15 mouse cellular contexts compared by ENCODE assay signal in genomic region chr11:115839732-115840131, GRCm38 (mm10). TPM values are rescaled to one million over a fixed set of nuclear protein-coding genes. Genes with fewer than 3 reads are reported as not detected.
DNase-seq lines count a peak whose midpoint lies in the region; ATAC-seq and TF ChIP-seq lines count a peak whose summit lies in the region.
"Had no signal": no experiment of that assay in that cellular context is flagged by ENCODE, and none has a peak within 500 bp of the region (broad histone marks: within the 10 kb centered on the region; RNA-seq: fewer than 3 reads in every experiment).

No protein-coding gene starts in this region.

- WGBS in heart, embryonic 12.5 days, result 49% methylated on average over 3 of the region's 3 CpGs
- 72% methylated on average over 3 of the region's 3 CpGs for WGBS in limb, embryonic 11.5 days
- WGBS in limb, embryonic 10.5 days, result 67% methylated on average over 3 of the region's 3 CpGs
- 62% methylated on average over 3 of the region's 3 CpGs for WGBS in liver, postnatal 0 days (ENCODE audit: insufficient replicate concordance)

- H3K4me1 ChIP-seq in heart, embryonic 12.5 days (replicated peaks), result peaks cover 88% of the 10 kb centered on the region
- H3K4me1 ChIP-seq in limb, embryonic 11.5 days (ENCODE audit: control insufficient read depth, insufficient read depth, low read length), result peaks cover 28% of the 10 kb centered on the region
- peaks cover 70% of the 10 kb centered on the region for H3K4me1 ChIP-seq in limb, embryonic 10.5 days
- H3K4me1 ChIP-seq in liver, postnatal 0 days (ENCODE audit: insufficient read depth), result peaks cover 32% of the 10 kb centered on the region

- no peak for TF ChIP-seq EP300 in liver, postnatal 0 days (IDR thresholded peaks at IDR 0.05; ENCODE audit: low read depth)

- peak overlapping the region; percentile 3; the same call in 1 of the 2 replicates for H3K4me2 ChIP-seq in heart, embryonic 12.5 days
- H3K4me2 ChIP-seq in limb, embryonic 11.5 days (ENCODE audit: low read depth, severe bottlenecking), result no peak overlapping the region
- H3K4me2 ChIP-seq in liver, postnatal 0 days (ENCODE audit: low read depth, low read length), result no peak overlapping the region
- H3K4me2 ChIP-seq: liver, embryonic 13.5 days had no signal

- no peak for ATAC-seq in heart, embryonic 12.5 days (ENCODE audit: insufficient number of reproducible peaks, low FRiP score)
- no peak for ATAC-seq in limb, embryonic 11.5 days (ENCODE audit: insufficient number of reproducible peaks, low FRiP score, low TSS enrichment, low read depth)
- ATAC-seq in liver, postnatal 0 days, result no peak
- ATAC-seq in erythroid progenitor cell, adult 5-6 weeks (replicated peaks; ENCODE audit: low FRiP score, poor library complexity, severe bottlenecking), result no peak

- DNase-seq in heart, postnatal 4 days, result no peak
- no peak for DNase-seq in limb, embryonic 11.5 days (ENCODE audit: low spot score)
- no peak for DNase-seq in limb, embryonic 10.5 days (ENCODE audit: low spot score)
- DNase-seq in R1 (ENCODE audit: low read depth, low spot score), result peak; percentile 79
- DNase-seq in liver, postnatal 0 days, result no peak
- no peak for DNase-seq in right cerebral cortex, adult 2 months (ENCODE audit: low spot score in 2 of 2)
- DNase-seq: adrenal gland, postnatal 10 days; cerebellum, postnatal 25 days; liver, embryonic 13.5 days; thymus, postnatal 4 days had no signal

- peak overlapping the region; percentile 69 for H3K27ac ChIP-seq in heart, embryonic 12.5 days (ENCODE audit: poor library complexity, severe bottlenecking)
- no peak overlapping the region for H3K27ac ChIP-seq in limb, embryonic 11.5 days (replicated peaks; ENCODE audit: low read depth, low read length)
- no peak overlapping the region for H3K27ac ChIP-seq in limb, embryonic 10.5 days
- H3K27ac ChIP-seq in liver, postnatal 0 days (ENCODE audit: low read depth), result 0 out of 2 replicates have a peak overlapping the region, but pooled peaks have one; percentile 24

- peak overlapping the region; percentile 62; the same call in 1 of the 2 replicates for H3K9ac ChIP-seq in heart, embryonic 12.5 days
- 0 out of 2 replicates have a peak overlapping the region, but pooled peaks have one; percentile 3 for H3K9ac ChIP-seq in limb, embryonic 11.5 days (ENCODE audit: low read length)
- no peak overlapping the region for H3K9ac ChIP-seq in liver, postnatal 0 days (replicated peaks)
- H3K9ac ChIP-seq: liver, embryonic 13.5 days had no signal

- H3K9me3 ChIP-seq in heart, embryonic 12.5 days (replicated peaks), result no peaks in the 10 kb centered on the region
- H3K9me3 ChIP-seq in limb, embryonic 11.5 days (ENCODE audit: control insufficient read depth, low read length), result no peaks in the 10 kb centered on the region
- no peaks in the 10 kb centered on the region for H3K9me3 ChIP-seq in limb, embryonic 10.5 days (replicated peaks)
- H3K9me3 ChIP-seq in liver, postnatal 0 days (ENCODE audit: low read length), result no peaks in the 10 kb centered on the region
- H3K9me3 ChIP-seq: liver, embryonic 13.5 days; midbrain, embryonic 10.5 days had no signal

- peaks cover 3% of the 10 kb centered on the region for H3K36me3 ChIP-seq in heart, embryonic 12.5 days
- H3K36me3 ChIP-seq in limb, embryonic 11.5 days (ENCODE audit: control insufficient read depth, insufficient read depth, low read length), result no peaks in the 10 kb centered on the region
- H3K36me3 ChIP-seq in limb, embryonic 10.5 days, result peaks cover 2% of the 10 kb centered on the region; the same call in 1 of the 2 replicates
- peaks cover 2% of the 10 kb centered on the region for H3K36me3 ChIP-seq in liver, postnatal 0 days (replicated peaks; ENCODE audit: insufficient read depth, low read length)
- H3K36me3 ChIP-seq: midbrain, embryonic 10.5 days had no signal

- no peaks in the 10 kb centered on the region for H3K27me3 ChIP-seq in heart, embryonic 12.5 days (replicated peaks)
- no peaks in the 10 kb centered on the region for H3K27me3 ChIP-seq in limb, embryonic 11.5 days (ENCODE audit: control insufficient read depth, insufficient read depth, low read length)
- 0 out of 2 replicates have a peak, but pooled peaks cover 2% of the 10 kb centered on the region for H3K27me3 ChIP-seq in limb, embryonic 10.5 days (ENCODE audit: low read depth, poor library complexity, severe bottlenecking)
- no peaks in the 10 kb centered on the region for H3K27me3 ChIP-seq in liver, postnatal 0 days (ENCODE audit: insufficient read depth, low read length)
- H3K27me3 ChIP-seq: liver, embryonic 13.5 days had no signal

- H3K4me3 ChIP-seq in heart, embryonic 12.5 days, result no peak overlapping the region
- no peak overlapping the region for H3K4me3 ChIP-seq in limb, embryonic 11.5 days (ENCODE audit: low read depth, low read length)
- no peak overlapping the region for H3K4me3 ChIP-seq in limb, embryonic 10.5 days
- no peak overlapping the region for H3K4me3 ChIP-seq in liver, postnatal 0 days (ENCODE audit: low read depth, low read length)
- H3K4me3 ChIP-seq: liver, embryonic 13.5 days; midbrain, embryonic 10.5 days; myocyte had no signal

- no peak for TF ChIP-seq CTCF in liver, postnatal 0 days (IDR thresholded peaks at IDR 0.05; ENCODE audit: low read depth)

RNA-seq across cellular contexts. Expression of gene Llgl2, which starts 15.9 kb away (rescaled TPM):
- polyA plus RNA-seq in heart, embryonic 12.5 days (2016; fragmentation: Nextera tagmentation; extraction: Ambion mirVana), result 22.5 and 25.8 TPM in 2 replicates
- 10 to 100 TPM; 20.0 to 21.2 TPM for total RNA-seq in heart, postnatal 4 days (2021)
- 6.2 and 8.5 TPM in 2 replicates for polyA plus RNA-seq in limb, embryonic 11.5 days (2014; fragmentation: Nextera tagmentation; extraction: Ambion mirVana)
- polyA plus RNA-seq in limb, embryonic 10.5 days (2016; fragmentation: Nextera tagmentation; extraction: Ambion mirVana), result 11.2 and 12.3 TPM in 2 replicates
- 15.1 and 20.9 TPM in 2 replicates for polyA plus RNA-seq in liver, postnatal 0 days (2015; fragmentation: Nextera tagmentation; extraction: Ambion mirVana)
- total RNA-seq in erythroid progenitor cell, adult 5-6 weeks (2015; ENCODE audit: low replicate concordance), result 1.7 TPM in 1 of 2 replicates, not detected in the other
- 0.26 and 1.8 TPM in 2 replicates for total RNA-seq in erythroid progenitor cell, adult 5-6 weeks (2017; ENCODE audit: low replicate concordance)

RNA-seq across cellular contexts. Expression of gene Myo15b, which starts 18.5 kb away (rescaled TPM):
- 0.17 and 0.37 TPM in 2 replicates for polyA plus RNA-seq in heart, embryonic 12.5 days (2016; fragmentation: Nextera tagmentation; extraction: Ambion mirVana)
- total RNA-seq in heart, postnatal 4 days (2021), result under 1 TPM; 0.16 to 0.19 TPM
- polyA plus RNA-seq in limb, embryonic 11.5 days (2014; fragmentation: Nextera tagmentation; extraction: Ambion mirVana), result 0.11 TPM in 1 of 2 replicates, not detected in the other
- 0.05 and 0.18 TPM in 2 replicates for polyA plus RNA-seq in limb, embryonic 10.5 days (2016; fragmentation: Nextera tagmentation; extraction: Ambion mirVana)
- polyA plus RNA-seq in liver, postnatal 0 days (2015; fragmentation: Nextera tagmentation; extraction: Ambion mirVana), result 2.4 and 2.7 TPM in 2 replicates
- not detected in 2 replicates for total RNA-seq in erythroid progenitor cell, adult 5-6 weeks (2015; ENCODE audit: low replicate concordance)
- total RNA-seq in erythroid progenitor cell, adult 5-6 weeks (2017; ENCODE audit: low replicate concordance), result not detected in 2 replicates
- polyA plus RNA-seq: C2C12 had no signal

RNA-seq across cellular contexts. Expression of gene Tsen54, which starts 25.2 kb away (rescaled TPM):
- 23.0 and 29.2 TPM in 2 replicates for polyA plus RNA-seq in heart, embryonic 12.5 days (2016; fragmentation: Nextera tagmentation; extraction: Ambion mirVana)
- 10 to 100 TPM; 13.0 to 14.2 TPM for total RNA-seq in heart, postnatal 4 days (2021)
- polyA plus RNA-seq in limb, embryonic 11.5 days (2014; fragmentation: Nextera tagmentation; extraction: Ambion mirVana), result 29.2 and 32.8 TPM in 2 replicates
- polyA plus RNA-seq in limb, embryonic 10.5 days (2016; fragmentation: Nextera tagmentation; extraction: Ambion mirVana), result 42.5 and 48.8 TPM in 2 replicates
- 7.7 and 8.8 TPM in 2 replicates for polyA plus RNA-seq in liver, postnatal 0 days (2015; fragmentation: Nextera tagmentation; extraction: Ambion mirVana)
- 4.0 and 12.6 TPM in 2 replicates for total RNA-seq in erythroid progenitor cell, adult 5-6 weeks (2015; ENCODE audit: low replicate concordance)
- total RNA-seq in erythroid progenitor cell, adult 5-6 weeks (2017; ENCODE audit: low replicate concordance), result 3.6 and 4.3 TPM in 2 replicates

RNA-seq across cellular contexts. Expression of gene Caskin2, which starts 26.3 kb away (rescaled TPM):
- 23.5 and 25.3 TPM in 2 replicates for polyA plus RNA-seq in heart, embryonic 12.5 days (2016; fragmentation: Nextera tagmentation; extraction: Ambion mirVana)
- 10 to 100 TPM; 51.7 to 58.8 TPM for total RNA-seq in heart, postnatal 4 days (2021)
- 16.2 and 16.5 TPM in 2 replicates for polyA plus RNA-seq in limb, embryonic 11.5 days (2014; fragmentation: Nextera tagmentation; extraction: Ambion mirVana)
- 18.1 and 18.9 TPM in 2 replicates for polyA plus RNA-seq in limb, embryonic 10.5 days (2016; fragmentation: Nextera tagmentation; extraction: Ambion mirVana)
- polyA plus RNA-seq in liver, postnatal 0 days (2015; fragmentation: Nextera tagmentation; extraction: Ambion mirVana), result 3.2 and 3.3 TPM in 2 replicates
- 6.7 and 13.0 TPM in 2 replicates for total RNA-seq in erythroid progenitor cell, adult 5-6 weeks (2015; ENCODE audit: low replicate concordance)
- total RNA-seq in erythroid progenitor cell, adult 5-6 weeks (2017; ENCODE audit: low replicate concordance), result 5.6 and 6.0 TPM in 2 replicates

Comparison
In these comparisons a context has a peak if more than half of its experiments do, and no peak if none do; other contexts are left out.
1. H3K27ac ChIP-seq: peak in heart, embryonic 12.5 days (single experiment) and liver, postnatal 0 days (single experiment); none in limb, embryonic 11.5 days (single experiment) and limb, embryonic 10.5 days (single experiment).